Mouse (Mus musculus): ENCODE results near the gene Gfod1.

DNA sequence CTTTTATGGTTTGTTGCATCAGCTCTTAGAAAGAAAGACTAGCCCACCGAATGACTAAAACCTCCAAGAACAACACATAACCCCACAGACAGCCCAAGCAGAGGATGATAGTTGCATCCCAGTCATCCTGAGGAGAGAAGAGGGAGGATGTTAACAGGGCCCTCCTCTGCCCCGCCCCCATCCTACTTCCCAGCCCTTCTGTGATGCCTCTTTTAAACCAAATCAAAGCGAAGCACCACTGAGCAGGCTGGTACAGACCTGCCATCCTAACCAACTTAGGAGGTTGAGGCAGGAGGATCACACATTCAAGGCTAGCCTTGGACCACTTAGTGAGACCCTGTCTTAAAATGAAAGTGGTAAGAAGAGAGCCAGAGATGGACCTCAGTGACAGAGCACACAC, 36.8 kb downstream of the Gfod1 start:
- no peak for TF ChIP-seq CTCF (conservative IDR thresholded peaks at IDR 0.05; ENCODE audit: low read length)
- no peak for TF ChIP-seq POU5F1 (IDR thresholded peaks at IDR 0.05; ENCODE audit: borderline replicate concordance, low read length)
- no peak for TF ChIP-seq NANOG (IDR thresholded peaks at IDR 0.05; ENCODE audit: borderline replicate concordance, low read length)
